In the genomic region with DNA sequence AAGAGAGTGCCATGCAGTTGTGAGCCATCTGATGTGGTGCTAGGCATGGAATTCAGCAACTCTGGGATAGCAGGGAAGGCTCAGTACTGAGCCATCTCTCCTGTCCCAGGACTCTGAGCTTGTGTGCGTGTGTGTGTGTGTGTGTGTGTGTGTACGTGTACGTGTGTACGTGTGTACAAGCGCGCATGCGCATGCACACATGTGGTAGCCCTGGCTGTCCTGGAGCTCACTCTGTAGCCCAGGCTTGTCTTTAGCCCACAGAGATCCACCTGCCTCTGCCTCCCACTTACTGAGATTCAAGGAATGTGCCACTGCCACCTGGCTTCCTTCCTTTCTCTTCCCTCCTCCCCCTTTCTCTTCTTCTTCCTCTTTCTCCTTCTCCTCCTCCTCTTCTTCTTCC, we compare ENCODE assay signal across 31 mouse cellular contexts. TPM values are rescaled to one million over a fixed set of nuclear protein-coding genes. Genes with fewer than 3 reads are reported as not detected.
A peak's percentile ranks its signal among the peaks of the same experiment; 100 is the strongest.
DNase-seq lines count a peak whose midpoint lies in the region; ATAC-seq lines count a peak whose summit lies in the region.
"Had no signal": no experiment of that assay in that cellular context is flagged by ENCODE, and none has a peak within 500 bp of the region (broad histone marks: within the 10 kb centered on the region; RNA-seq: fewer than 3 reads in every experiment).

No protein-coding gene starts in this region.

- ATAC-seq in erythroblast, adult 5-6 weeks (replicated peaks; ENCODE audit: low FRiP score, poor library complexity, severe bottlenecking) = no peak
- ATAC-seq in midbrain, embryonic 11.5 days (ENCODE audit: low FRiP score) = no peak
- ATAC-seq in midbrain, embryonic 16.5 days = no peak
- ATAC-seq in forebrain, embryonic 12.5 days (ENCODE audit: low FRiP score) = no peak
- ATAC-seq: forebrain, embryonic 14.5 days; forebrain, postnatal 0 days; hindbrain, postnatal 0 days; inflammation-experienced regulatory T-cells, adult 6 months; intestine, embryonic 16.5 days had no signal

- H3K4me3 ChIP-seq in erythroblast, embryonic 14.5 days (replicated peaks) = peak overlapping the region; percentile 18
- H3K4me3 ChIP-seq in midbrain, embryonic 11.5 days (ENCODE audit: low read depth, low read length) = no peak overlapping the region
- H3K4me3 ChIP-seq in midbrain, embryonic 16.5 days (ENCODE audit: low read depth, low read length) = no peak overlapping the region
- H3K4me3 ChIP-seq in forebrain, embryonic 12.5 days (replicated peaks) = no peak overlapping the region
- H3K4me3 ChIP-seq: embryonic facial prominence, embryonic 12.5 days; embryonic facial prominence, embryonic 15.5 days; gastrocnemius, adult 2 months had no signal

- H3K9me3 ChIP-seq in erythroblast, embryonic 14.5 days (ENCODE audit: control insufficient read depth, low read length) = no peaks in the 10 kb centered on the region
- no peaks in the 10 kb centered on the region for H3K9me3 ChIP-seq in midbrain, embryonic 11.5 days (ENCODE audit: control insufficient read depth, low read length)
- H3K9me3 ChIP-seq in midbrain, embryonic 16.5 days (replicated peaks; ENCODE audit: control insufficient read depth, low read length, poor library complexity, severe bottlenecking) = no peaks in the 10 kb centered on the region
- H3K9me3 ChIP-seq in forebrain, embryonic 12.5 days = no peaks in the 10 kb centered on the region
- H3K9me3 ChIP-seq: embryonic facial prominence, embryonic 12.5 days; embryonic facial prominence, embryonic 15.5 days; forebrain, embryonic 10.5 days had no signal

- no peaks in the 10 kb centered on the region for H3K27me3 ChIP-seq in erythroblast, embryonic 14.5 days (ENCODE audit: control insufficient read depth)
- H3K27me3 ChIP-seq in midbrain, embryonic 11.5 days (ENCODE audit: control insufficient read depth, insufficient read depth, low read length) = no peaks in the 10 kb centered on the region
- H3K27me3 ChIP-seq in midbrain, embryonic 16.5 days (ENCODE audit: control insufficient read depth, insufficient read depth, low read depth, low read length) = no peaks in the 10 kb centered on the region
- no peaks in the 10 kb centered on the region for H3K27me3 ChIP-seq in forebrain, embryonic 12.5 days
- H3K27me3 ChIP-seq: embryonic facial prominence, embryonic 12.5 days; embryonic facial prominence, embryonic 15.5 days had no signal

- H3K4me1 ChIP-seq in erythroblast, embryonic 14.5 days (ENCODE audit: control insufficient read depth) = peaks cover 42% of the 10 kb centered on the region
- H3K4me1 ChIP-seq in midbrain, embryonic 11.5 days (ENCODE audit: control insufficient read depth, insufficient read depth, low read length) = peaks cover 3% of the 10 kb centered on the region
- peaks cover 8% of the 10 kb centered on the region for H3K4me1 ChIP-seq in midbrain, embryonic 16.5 days (ENCODE audit: control insufficient read depth, insufficient read depth, low read length)
- peaks cover 14% of the 10 kb centered on the region for H3K4me1 ChIP-seq in forebrain, embryonic 12.5 days

- no peak overlapping the region for H3K4me2 ChIP-seq in midbrain, embryonic 11.5 days
- H3K4me2 ChIP-seq in midbrain, embryonic 16.5 days (ENCODE audit: low read length) = no peak overlapping the region
- no peak overlapping the region for H3K4me2 ChIP-seq in forebrain, embryonic 12.5 days
- H3K4me2 ChIP-seq: embryonic facial prominence, embryonic 15.5 days; heart, embryonic 11.5 days; hindbrain, embryonic 14.5 days had no signal

- 98% methylated on average over 7 of the region's 7 CpGs for WGBS in midbrain, embryonic 11.5 days
- 97% methylated on average over 7 of the region's 7 CpGs for WGBS in midbrain, embryonic 16.5 days
- WGBS in forebrain, embryonic 12.5 days = over 99% methylated on average over 7 of the region's 7 CpGs

- H3K36me3 ChIP-seq in erythroblast, embryonic 14.5 days (ENCODE audit: control insufficient read depth) = peaks cover 42% of the 10 kb centered on the region
- no peaks in the 10 kb centered on the region for H3K36me3 ChIP-seq in midbrain, embryonic 11.5 days (ENCODE audit: control insufficient read depth, insufficient read depth, low read length)
- H3K36me3 ChIP-seq in midbrain, embryonic 16.5 days (ENCODE audit: control insufficient read depth, insufficient read depth, low read length) = no peaks in the 10 kb centered on the region
- H3K36me3 ChIP-seq in forebrain, embryonic 12.5 days (replicated peaks) = no peaks in the 10 kb centered on the region
- H3K36me3 ChIP-seq: embryonic facial prominence, embryonic 12.5 days; embryonic facial prominence, embryonic 15.5 days had no signal

- DNase-seq in midbrain, embryonic 11.5 days (ENCODE audit: low spot score, missing footprints) = peak; percentile 51
- peak; percentile 66 for DNase-seq in ZHBTc4 (ENCODE audit: low read depth, low spot score)
- DNase-seq: adrenal gland, adult 2 months; adrenal gland, postnatal 14 days; cerebellum, adult 11 months; cerebellum, adult 2 months; cerebellum, adult 9-11 months; cerebellum, postnatal 25 days; forebrain, postnatal 0 days; gastrocnemius, adult 2 months; gastrocnemius, postnatal 14 days; heart, adult 11 months; heart, postnatal 4 days had no signal

- no peak overlapping the region for H3K27ac ChIP-seq in midbrain, embryonic 11.5 days (ENCODE audit: low read depth, low read length)
- no peak overlapping the region for H3K27ac ChIP-seq in midbrain, embryonic 16.5 days (ENCODE audit: low read length)
- H3K27ac ChIP-seq in forebrain, embryonic 12.5 days = no peak overlapping the region
- H3K27ac ChIP-seq: embryonic facial prominence, embryonic 12.5 days; embryonic facial prominence, embryonic 15.5 days; forebrain, embryonic 10.5 days; gastrocnemius, adult 2 months; hindbrain, embryonic 14.5 days; hindbrain, postnatal 0 days had no signal

- no peak overlapping the region for H3K9ac ChIP-seq in midbrain, embryonic 11.5 days (ENCODE audit: low read length)
- H3K9ac ChIP-seq in midbrain, embryonic 16.5 days (ENCODE audit: low read depth, low read length) = no peak overlapping the region
- no peak overlapping the region for H3K9ac ChIP-seq in forebrain, embryonic 12.5 days
- H3K9ac ChIP-seq: embryonic facial prominence, embryonic 12.5 days; embryonic facial prominence, embryonic 15.5 days; forebrain, postnatal 0 days; hindbrain, embryonic 14.5 days had no signal

RNA-seq across cellular contexts. Expression of gene Fanci, which starts 2.2 kb away (rescaled TPM):
- polyA plus RNA-seq in erythroblast, embryonic 14.5 days (2012) = 0.13 and 0.22 TPM in 2 replicates
- total RNA-seq in erythroblast, adult 5-6 weeks (2015; ENCODE audit: low replicate concordance) = 2.3 and 6.5 TPM in 2 replicates
- total RNA-seq in erythroblast, adult 5-6 weeks (2017; ENCODE audit: low replicate concordance) = 11.6 and 11.8 TPM in 2 replicates
- 18.7 and 20.2 TPM in 2 replicates for polyA plus RNA-seq in midbrain, embryonic 11.5 days (2014; fragmentation: Nextera tagmentation; extraction: Ambion mirVana)
- polyA plus RNA-seq in midbrain, embryonic 16.5 days (2015; fragmentation: Nextera tagmentation; extraction: Ambion mirVana) = 1.7 and 1.9 TPM in 2 replicates
- 19.6 and 19.7 TPM in 2 replicates for polyA plus RNA-seq in forebrain, embryonic 12.5 days (2016; fragmentation: Nextera tagmentation; extraction: Ambion mirVana)

RNA-seq across cellular contexts. Expression of gene Rlbp1, which starts 7.1 kb away (rescaled TPM):
- polyA plus RNA-seq in erythroblast, embryonic 14.5 days (2012) = not detected in 2 replicates
- not detected in 2 replicates for total RNA-seq in erythroblast, adult 5-6 weeks (2015; ENCODE audit: low replicate concordance)
- total RNA-seq in erythroblast, adult 5-6 weeks (2017; ENCODE audit: low replicate concordance) = not detected in 2 replicates
- 0.52 and 0.63 TPM in 2 replicates for polyA plus RNA-seq in midbrain, embryonic 11.5 days (2014; fragmentation: Nextera tagmentation; extraction: Ambion mirVana)
- 15.0 and 17.1 TPM in 2 replicates for polyA plus RNA-seq in midbrain, embryonic 16.5 days (2015; fragmentation: Nextera tagmentation; extraction: Ambion mirVana)
- 15.0 and 19.5 TPM in 2 replicates for polyA plus RNA-seq in forebrain, embryonic 12.5 days (2016; fragmentation: Nextera tagmentation; extraction: Ambion mirVana)
- total RNA-seq: adrenal gland, adult 2 months; adrenal gland, postnatal 14 days; common myeloid progenitor, adult 5-6 weeks; gastrocnemius, adult 2 months; gastrocnemius, postnatal 14 days; gastrocnemius, postnatal 4 days; heart, adult 8-10 months; heart, postnatal 4 days had no signal
- polyA plus RNA-seq: heart, embryonic 14.5 days; heart, postnatal 0 days; inflammation-experienced regulatory T-cells, adult 6 months had no signal
